Mouse (Mus musculus): ENCODE measurements at regions not wholly inside any gene's neighbourhood (a gene's known extent, or its start where the extent isn't known, plus 50 kb on each side); places are given as distances from the start of the nearest gene placed in this dataset.

GRCm38 (mm10) chr6:98872334-98872733, 529.8 kb upstream of the Gm765 start:
- DNase-seq: no peak

GRCm38 (mm10) chr6:98869772-98870171, 527.2 kb upstream of the Gm765 start:
- no peak for DNase-seq

- peak; percentile 23 for DNase-seq
Observed at GRCm38 (mm10) chr6:98864306-98864705, 521.8 kb upstream of the Gm765 start.

- no peak for DNase-seq
Observed at GRCm38 (mm10) chr6:98855958-98856357, 513.4 kb upstream of the Gm765 start.

- DNase-seq: no peak
Observed at GRCm38 (mm10) chr6:98850906-98851305, 508.4 kb upstream of the Gm765 start.

GRCm38 (mm10) chr6:98848835-98849234, 506.3 kb upstream of the Gm765 start:
- DNase-seq: no peak

GRCm38 (mm10) chr6:98846001-98846695, 503.6 kb upstream of the Gm765 start:
- no peak for DNase-seq

- peak; percentile 8 for DNase-seq
Observed at GRCm38 (mm10) chr6:98843598-98843997, 501.0 kb upstream of the Gm765 start.

- no peak for DNase-seq
Observed at GRCm38 (mm10) chr6:98842924-98843323, 500.4 kb upstream of the Gm765 start.

GRCm38 (mm10) chr6:98833922-98834321, 491.4 kb upstream of the Gm765 start:
- DNase-seq: no peak

- no peak for DNase-seq
Observed at GRCm38 (mm10) chr6:98830191-98830590, 487.6 kb upstream of the Gm765 start.

- DNase-seq: no peak
Observed at GRCm38 (mm10) chr6:98808046-98808445, 465.5 kb upstream of the Gm765 start.

- no peak for DNase-seq
Observed at GRCm38 (mm10) chr6:98803384-98803949, 460.9 kb upstream of the Gm765 start.

- DNase-seq: no peak
Observed at GRCm38 (mm10) chr6:98801061-98801460, 458.5 kb upstream of the Gm765 start.

- no peak for DNase-seq
Observed at GRCm38 (mm10) chr6:98800040-98800439, 457.5 kb upstream of the Gm765 start.

GRCm38 (mm10) chr6:98797778-98798177, 455.2 kb upstream of the Gm765 start:
- no peak for DNase-seq

- peak; percentile 8 for DNase-seq
Observed at GRCm38 (mm10) chr6:98797373-98797772, 454.8 kb upstream of the Gm765 start.

GRCm38 (mm10) chr6:98796666-98797065, 454.1 kb upstream of the Gm765 start:
- no peak for DNase-seq

- DNase-seq: no peak
Observed at GRCm38 (mm10) chr6:98787422-98787821, 444.9 kb upstream of the Gm765 start.

GRCm38 (mm10) chr6:98782074-98782473, 439.5 kb upstream of the Gm765 start:
- DNase-seq: no peak

- no peak for DNase-seq
Observed at GRCm38 (mm10) chr6:98775780-98776179, 433.2 kb upstream of the Gm765 start.

- DNase-seq: no peak
Observed at GRCm38 (mm10) chr6:98769999-98770398, 427.4 kb upstream of the Gm765 start.

- no peak for DNase-seq
Observed at GRCm38 (mm10) chr6:98769322-98769721, 426.8 kb upstream of the Gm765 start.

- no peak for DNase-seq
Observed at GRCm38 (mm10) chr6:98767858-98768336, 425.3 kb upstream of the Gm765 start.

- DNase-seq: no peak
Observed at GRCm38 (mm10) chr6:98754487-98754886, 411.9 kb upstream of the Gm765 start.

All from kidney, postnatal 10 days (tissue).